Mouse (Mus musculus): ENCODE results near the gene Cnih4.

The Cnih4 gene

DNA sequence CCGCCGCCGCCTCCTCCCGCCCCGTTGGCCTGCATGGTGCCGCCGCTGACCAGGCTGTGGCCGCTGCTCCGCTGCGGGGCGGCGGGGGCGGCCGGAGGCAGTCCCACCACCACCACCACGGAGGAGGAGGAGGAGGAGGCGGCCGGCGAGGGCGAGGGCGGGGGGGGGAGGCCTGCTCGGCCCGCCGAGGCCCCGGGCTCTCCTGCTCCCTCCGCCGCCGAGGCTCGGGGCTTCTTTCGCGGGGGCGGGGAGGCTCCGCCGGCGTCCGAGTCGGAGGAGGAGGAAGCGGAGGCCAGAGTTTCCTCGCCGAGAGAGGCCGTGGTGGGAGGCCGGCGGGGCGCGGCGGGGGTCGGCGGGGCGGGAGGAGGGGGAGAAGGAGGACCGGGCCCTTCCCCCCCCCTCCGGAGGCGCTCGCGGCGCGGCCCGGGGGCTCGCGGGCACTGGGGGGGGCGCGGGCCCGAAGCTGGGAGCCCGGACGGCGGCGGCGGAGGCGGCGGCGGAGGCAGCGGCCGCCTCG, 67.0 kb downstream of the Cnih4 start:
- no peak for DNase-seq (ENCODE audit: low read depth)

GRCm38 (mm10) chr1:181211920-181212633, 67.6 kb downstream of the Cnih4 start, which contains the start of gene Wdr26:
Wdr26 (minus strand) TSS chr1:181212001.
- DNase-seq (ENCODE audit: low read depth) = peak; percentile 85

DNA sequence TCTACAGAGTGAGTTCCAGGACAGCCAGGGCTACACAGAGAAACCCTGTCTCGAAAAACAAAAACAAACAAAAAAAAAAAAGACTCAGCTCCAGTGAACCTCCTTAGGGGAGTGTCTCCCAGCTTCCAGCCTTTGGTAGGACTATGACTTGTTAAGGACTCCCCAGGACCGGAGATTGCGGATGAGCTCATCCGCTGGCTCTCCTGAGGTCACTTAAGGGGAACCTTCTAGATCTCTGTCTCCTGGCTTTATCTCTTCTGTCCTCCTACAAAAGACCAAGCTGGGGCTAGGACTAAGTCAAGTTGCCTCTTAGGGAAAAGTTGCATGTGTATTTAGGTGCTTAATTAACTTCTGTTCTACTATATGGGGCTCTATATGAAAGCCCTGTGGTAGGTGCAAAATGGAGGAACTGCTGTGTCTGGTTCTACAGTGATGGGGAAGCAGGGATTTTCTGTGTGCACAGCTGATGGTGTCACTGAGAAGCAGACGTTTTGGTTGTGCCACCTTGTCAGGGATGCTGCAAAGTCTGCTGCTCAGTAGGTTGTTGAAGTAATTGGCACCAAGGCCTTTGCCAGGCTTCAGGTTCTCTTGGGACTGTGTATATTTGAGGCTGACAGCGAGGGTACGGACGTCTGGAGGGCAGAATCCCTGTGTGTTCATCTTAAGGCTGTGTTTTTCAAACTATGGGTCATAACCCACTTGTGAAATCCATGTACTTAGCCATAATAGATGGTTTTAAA, 70.0 kb downstream of the Cnih4 start:
- peak; percentile 27 for DNase-seq (ENCODE audit: low read depth)

- DNase-seq (ENCODE audit: low read depth) = peak; percentile 19
Measured at GRCm38 (mm10) chr1:181216315-181216714, 71.8 kb downstream of the Cnih4 start.
